Mouse (Mus musculus) small intestine, adult 2 months (tissue): ENCODE data around the gene Nktr. TPM values are rescaled to one million over a fixed set of nuclear protein-coding genes. Genes with fewer than 3 reads are reported as not detected.

Experiments
- H3K27ac ChIP-seq: fragments of 200-500 bp; 2 replicates; pipeline ENCODE4 v1.5.1; 2012; ENCODE audit warnings: low read depth, low read length, control low read depth, inconsistent platforms; ENCODE audit not compliant: insufficient read depth
- H3K27me3 ChIP-seq: fragments of 200-500 bp; 2 replicates; pipeline ENCODE4 v1.6.1; 2012; ENCODE audit warnings: mild to moderate bottlenecking, moderate library complexity, low read length, inconsistent platforms; ENCODE audit not compliant: control insufficient read depth, insufficient read depth
- H3K36me3 ChIP-seq: fragments of 200-500 bp; 2 replicates; pipeline ENCODE4 v1.6.1; 2012; ENCODE audit warnings: mild to moderate bottlenecking, low read length, control low read depth, inconsistent platforms; ENCODE audit not compliant: control insufficient read depth, insufficient read depth
- H3K4me1 ChIP-seq: fragments of 200-500 bp; 2 replicates; pipeline ENCODE4 v1.6.1; 2012; ENCODE audit warnings: low read length, inconsistent platforms, mixed read lengths; ENCODE audit not compliant: control insufficient read depth, insufficient read depth, insufficient read length
- H3K4me3 ChIP-seq: fragments of 200-500 bp; 2 replicates; pipeline ENCODE4 v1.5.1; 2012; ENCODE audit warnings: low read depth, mild to moderate bottlenecking, control low read depth, inconsistent platforms, low read length, moderate library complexity
- CTCF ChIP-seq: fragments of 200-500 bp; IDR thresholded peaks from 2 replicates; pipeline ENCODE4 v1.5.1; 2012; ENCODE audit warnings: low read depth, mild to moderate bottlenecking, control low read depth, inconsistent platforms, low read length, moderate library complexity, mixed read lengths; ENCODE audit not compliant: insufficient replicate concordance, insufficient read length; ENCODE audit errors: extremely low read depth
- POLR2A ChIP-seq: fragments of 200-500 bp; IDR thresholded peaks from 2 replicates; pipeline ENCODE4 v1.6.1; 2012; ENCODE audit warnings: low read depth, mild to moderate bottlenecking, control low read depth, inconsistent platforms, low read length, moderate library complexity
- WGBS: fragments of 180-500 bp; shearing (Covaris S2); methylation state at CpG from one replicate; pipeline ENCODE4 v1.1.7; 2018; 5-methylcytosine and 5-hydroxymethylcytosine counted together
- polyA plus RNA-seq: library from polyadenylated mRNA; depleted of rRNA; stranded (reverse); fragments of >200 nt; gene quantifications from 2 replicates; pipeline ENCODE4 v1.2.3, GENCODE M21; 2012; rRNA removed

Nktr gene
- polyA plus RNA-seq: 16.7 and 30.2 TPM in 2 replicates

- H3K27ac ChIP-seq: peak within 1 kb of the TSS; percentile 87
- H3K4me3 ChIP-seq: peak within 1 kb of the TSS; percentile 73
- TF ChIP-seq CTCF (no peak), POLR2A (peak; percentile 32; the same call in 1 of the 2 replicates)
- H3K4me1 ChIP-seq: no peaks in the 10 kb centered on the region; the same call in 1 of the 2 replicates
- H3K27me3 ChIP-seq: no peaks in the 10 kb centered on the region
- under 1% methylated on average over 59 of the region's 61 CpGs for WGBS
- no peaks in the 10 kb centered on the region for H3K36me3 ChIP-seq
Observed at GRCm38 (mm10) chr9:121718792-121719318, at the start of gene Nktr. Gene Nktr (plus strand): TSS chr9:121719169.

DNA sequence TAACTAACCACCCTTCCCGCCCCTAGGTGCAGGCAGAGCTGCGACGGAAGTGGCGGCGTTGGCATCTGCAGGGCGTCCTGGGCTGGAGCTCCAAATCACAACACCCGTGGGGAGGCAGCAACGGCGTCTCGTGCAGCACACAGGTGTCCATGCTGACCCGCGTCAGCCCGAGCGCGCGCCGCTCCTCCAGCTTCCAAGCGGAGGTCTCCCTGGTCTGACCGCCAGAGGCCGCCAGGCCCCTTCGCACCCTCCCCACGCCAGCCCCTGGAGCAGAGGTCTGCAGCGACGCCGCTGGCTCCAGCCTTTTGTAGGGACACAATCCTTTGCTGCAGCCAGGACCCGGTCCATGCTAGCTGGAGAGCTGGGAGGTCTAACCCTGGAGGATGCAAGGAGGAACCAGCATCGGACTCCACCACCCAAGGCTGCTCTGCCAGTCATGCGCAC, 49.6 kb upstream of the Nktr start:
- peak overlapping the region; percentile 41 for H3K4me3 ChIP-seq
- peaks cover 49% of the 10 kb centered on the region for H3K36me3 ChIP-seq
- H3K27ac ChIP-seq: no peak overlapping the region
- H3K4me1 ChIP-seq: no peaks in the 10 kb centered on the region
- WGBS: 66% methylated on average over 28 of the region's 28 CpGs
- H3K27me3 ChIP-seq: no peaks in the 10 kb centered on the region
- TF ChIP-seq CTCF (peak; percentile 38), POLR2A (no peak)

DNA sequence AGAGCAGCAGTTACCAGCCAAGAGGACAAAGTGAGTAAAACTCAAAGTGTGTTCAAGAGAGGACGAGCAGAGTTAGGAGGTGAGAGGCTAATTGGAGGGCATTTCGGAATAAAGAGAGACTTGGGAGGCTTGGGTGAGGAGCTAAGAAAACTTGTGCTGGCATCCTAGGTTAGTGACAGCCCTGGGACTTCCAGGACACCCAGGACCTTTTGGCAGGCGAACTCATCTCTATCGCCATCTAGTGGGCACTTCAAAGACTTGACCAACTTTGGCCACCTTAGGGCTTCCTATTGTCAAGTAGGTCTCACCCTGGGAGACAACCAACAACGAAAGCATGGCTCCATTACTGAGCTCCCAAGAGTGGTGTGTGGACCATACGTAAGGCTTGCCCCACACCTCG, 47.7 kb upstream of the Nktr start:
- 40% methylated on average over 7 of the region's 7 CpGs for WGBS
- no peak overlapping the region for H3K27ac ChIP-seq
- TF ChIP-seq POLR2A (no peak), CTCF (peak; percentile 78; the same call in 1 of the 2 replicates)
- H3K36me3 ChIP-seq: peaks cover 35% of the 10 kb centered on the region
- H3K27me3 ChIP-seq: no peaks in the 10 kb centered on the region
- H3K4me1 ChIP-seq: no peaks in the 10 kb centered on the region
- no peak overlapping the region for H3K4me3 ChIP-seq

GRCm38 (mm10) chr9:121672311-121672710, 46.7 kb upstream of the Nktr start:
- Histone ChIP-seq H3K36me3 (peaks cover 29% of the 10 kb centered on the region), H3K27ac (no peak overlapping the region), H3K4me3 (no peak overlapping the region), H3K27me3 (no peaks in the 10 kb centered on the region), H3K4me1 (peaks cover 3% of the 10 kb centered on the region; the same call in 1 of the 2 replicates)
- 51% methylated on average over 5 of the region's 5 CpGs for WGBS
- no peak for TF ChIP-seq CTCF
- TF ChIP-seq POLR2A: no peak

DNA sequence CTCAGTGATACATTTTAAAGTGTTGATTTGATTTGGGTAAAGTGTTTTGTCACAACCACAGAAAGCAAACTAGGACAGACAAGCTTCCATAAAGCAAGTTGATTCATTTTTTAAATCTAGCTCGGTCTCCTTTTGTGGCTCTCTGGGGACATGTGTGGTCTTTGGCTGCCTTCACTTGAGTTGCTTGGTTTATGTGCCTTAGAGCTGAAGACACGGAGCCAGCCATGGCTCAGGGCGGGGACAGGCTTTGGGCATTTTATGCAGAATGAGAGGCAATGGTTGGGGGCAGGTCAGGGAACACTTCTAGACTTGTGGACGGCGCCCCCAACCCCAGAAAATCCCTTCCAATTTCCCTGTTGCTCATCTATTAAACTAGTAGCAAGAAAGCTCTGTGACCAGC, 45.3 kb upstream of the Nktr start:
- H3K4me3 ChIP-seq: no peak overlapping the region
- no peak overlapping the region for H3K27ac ChIP-seq
- H3K27me3 ChIP-seq: no peaks in the 10 kb centered on the region
- TF ChIP-seq CTCF (no peak), POLR2A (no peak)
- H3K36me3 ChIP-seq: peaks cover 20% of the 10 kb centered on the region
- WGBS: 92% methylated on average over 5 of the region's 5 CpGs
- peaks cover 7% of the 10 kb centered on the region; the same call in 1 of the 2 replicates for H3K4me1 ChIP-seq

DNA sequence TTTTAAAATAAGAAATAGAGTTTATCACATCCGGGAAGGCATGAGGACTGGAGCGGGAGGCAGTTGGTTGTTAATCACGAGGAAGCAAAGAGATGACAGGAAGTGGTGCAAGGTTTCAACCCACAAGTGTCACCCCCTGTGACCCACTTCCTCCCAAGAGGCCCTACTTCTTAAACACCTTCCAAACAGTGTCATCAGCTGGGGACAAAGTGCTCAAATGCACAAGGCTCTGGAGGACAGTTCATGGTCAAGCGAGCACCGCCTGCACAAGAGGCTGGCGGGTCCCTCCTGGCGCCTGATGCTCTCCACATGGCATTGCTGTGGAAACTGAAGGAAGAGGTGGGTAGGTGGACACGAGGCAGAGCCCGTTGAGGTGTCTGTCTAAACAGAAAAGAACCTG, 44.0 kb upstream of the Nktr start:
- H3K27ac ChIP-seq: no peak overlapping the region
- peak overlapping the region; percentile 15 for H3K4me3 ChIP-seq
- WGBS: 74% methylated on average over 9 of the region's 9 CpGs
- H3K36me3 ChIP-seq: peaks cover 13% of the 10 kb centered on the region
- H3K27me3 ChIP-seq: no peaks in the 10 kb centered on the region
- peaks cover 9% of the 10 kb centered on the region; the same call in 1 of the 2 replicates for H3K4me1 ChIP-seq
- TF ChIP-seq POLR2A: no peak
- TF ChIP-seq CTCF: no peak

GRCm38 (mm10) chr9:121675556-121675955, 43.4 kb upstream of the Nktr start:
- Histone ChIP-seq H3K36me3 (peaks cover 10% of the 10 kb centered on the region), H3K4me3 (no peak overlapping the region), H3K27me3 (no peaks in the 10 kb centered on the region), H3K27ac (no peak overlapping the region), H3K4me1 (peaks cover 11% of the 10 kb centered on the region; the same call in 1 of the 2 replicates)
- WGBS: 88% methylated on average over 2 of the region's 2 CpGs
- TF ChIP-seq POLR2A (no peak), CTCF (no peak)
